Mouse (Mus musculus): ENCODE data around the gene B3galnt1. TPM values are rescaled to one million over a fixed set of nuclear protein-coding genes. Genes with fewer than 3 reads are reported as not detected.

The B3galnt1 gene
- polyA plus RNA-seq (2015; fragmentation: Nextera tagmentation; extraction: Ambion mirVana): 4.3 and 4.5 TPM in 2 replicates

GRCm38 (mm10) chr3:69598261-69599165, at the start of gene B3galnt1:
Gene B3galnt1 (minus strand): TSS chr3:69598960.
- Histone ChIP-seq H3K4me1 (ENCODE audit: control insufficient read depth, low read depth, low read length) (no peaks in the 10 kb centered on the region), H3K4me2 (ENCODE audit: low read depth, low read length) (peak within 1 kb of the TSS; percentile 49), H3K27ac (ENCODE audit: low read length) (no peak within 1 kb of the TSS), H3K36me3 (ENCODE audit: control insufficient read depth, insufficient read depth) (no peaks in the 10 kb centered on the region), H3K4me3 (ENCODE audit: low read depth, low read length) (peak within 1 kb of the TSS; percentile 56), H3K9ac (ENCODE audit: low read depth, low read length) (peak within 1 kb of the TSS; percentile 51; the same call in 1 of the 2 replicates), H3K27me3 (ENCODE audit: control insufficient read depth, insufficient read depth, low read depth, low read length) (peaks cover 15% of the 10 kb centered on the region), H3K9me3 (replicated peaks; ENCODE audit: control insufficient read depth, low read length) (no peaks in the 10 kb centered on the region)
- 1% methylated on average over 76 of the region's 99 CpGs for WGBS (ENCODE audit: insufficient replicate concordance)
- ATAC-seq (ENCODE audit: low read depth): peak; percentile 63

- Histone ChIP-seq H3K9me3 (replicated peaks; ENCODE audit: control insufficient read depth, low read length) (no peaks in the 10 kb centered on the region), H3K27ac (ENCODE audit: low read length) (no peak overlapping the region), H3K36me3 (ENCODE audit: control insufficient read depth, insufficient read depth) (no peaks in the 10 kb centered on the region), H3K4me2 (ENCODE audit: low read depth, low read length) (no peak overlapping the region), H3K27me3 (ENCODE audit: control insufficient read depth, insufficient read depth, low read depth, low read length) (no peaks in the 10 kb centered on the region), H3K4me3 (ENCODE audit: low read depth, low read length) (no peak overlapping the region), H3K9ac (ENCODE audit: low read depth, low read length) (no peak overlapping the region), H3K4me1 (ENCODE audit: control insufficient read depth, low read depth, low read length) (no peaks in the 10 kb centered on the region)
- WGBS (ENCODE audit: insufficient replicate concordance): 38% methylated on average over 3 of the region's 3 CpGs
- ATAC-seq (ENCODE audit: low read depth): no peak
Observed at GRCm38 (mm10) chr3:69634521-69634920, 35.8 kb upstream of the B3galnt1 start.

GRCm38 (mm10) chr3:69633706-69634420, 35.1 kb upstream of the B3galnt1 start:
- Histone ChIP-seq H3K9me3 (replicated peaks; ENCODE audit: control insufficient read depth, low read length) (no peaks in the 10 kb centered on the region), H3K27me3 (ENCODE audit: control insufficient read depth, insufficient read depth, low read depth, low read length) (no peaks in the 10 kb centered on the region), H3K9ac (ENCODE audit: low read depth, low read length) (no peak overlapping the region), H3K36me3 (ENCODE audit: control insufficient read depth, insufficient read depth) (no peaks in the 10 kb centered on the region), H3K27ac (ENCODE audit: low read length) (no peak overlapping the region), H3K4me2 (ENCODE audit: low read depth, low read length) (no peak overlapping the region), H3K4me3 (ENCODE audit: low read depth, low read length) (no peak overlapping the region), H3K4me1 (ENCODE audit: control insufficient read depth, low read depth, low read length) (no peaks in the 10 kb centered on the region)
- no peak for ATAC-seq (ENCODE audit: low read depth)
- 55% methylated on average over 12 of the region's 12 CpGs for WGBS (ENCODE audit: insufficient replicate concordance)

GRCm38 (mm10) chr3:69626963-69627590, 28.3 kb upstream of the B3galnt1 start:
- Histone ChIP-seq H3K9me3 (replicated peaks; ENCODE audit: control insufficient read depth, low read length) (no peaks in the 10 kb centered on the region), H3K4me3 (ENCODE audit: low read depth, low read length) (no peak overlapping the region), H3K36me3 (ENCODE audit: control insufficient read depth, insufficient read depth) (no peaks in the 10 kb centered on the region), H3K4me1 (ENCODE audit: control insufficient read depth, low read depth, low read length) (no peaks in the 10 kb centered on the region), H3K27ac (ENCODE audit: low read length) (no peak overlapping the region), H3K9ac (ENCODE audit: low read depth, low read length) (no peak overlapping the region), H3K4me2 (ENCODE audit: low read depth, low read length) (no peak overlapping the region), H3K27me3 (ENCODE audit: control insufficient read depth, insufficient read depth, low read depth, low read length) (no peaks in the 10 kb centered on the region)
- 69% methylated on average over 11 of the region's 11 CpGs for WGBS (ENCODE audit: insufficient replicate concordance)
- no peak for ATAC-seq (ENCODE audit: low read depth)

- 65% methylated on average over 11 of the region's 11 CpGs for WGBS (ENCODE audit: insufficient replicate concordance)
- Histone ChIP-seq H3K4me2 (ENCODE audit: low read depth, low read length) (no peak overlapping the region), H3K27ac (ENCODE audit: low read length) (no peak overlapping the region), H3K9me3 (replicated peaks; ENCODE audit: control insufficient read depth, low read length) (no peaks in the 10 kb centered on the region), H3K4me3 (ENCODE audit: low read depth, low read length) (no peak overlapping the region), H3K36me3 (ENCODE audit: control insufficient read depth, insufficient read depth) (no peaks in the 10 kb centered on the region), H3K4me1 (ENCODE audit: control insufficient read depth, low read depth, low read length) (no peaks in the 10 kb centered on the region), H3K9ac (ENCODE audit: low read depth, low read length) (no peak overlapping the region), H3K27me3 (ENCODE audit: control insufficient read depth, insufficient read depth, low read depth, low read length) (no peaks in the 10 kb centered on the region)
- ATAC-seq (ENCODE audit: low read depth): no peak
Observed at GRCm38 (mm10) chr3:69626213-69626962, 27.6 kb upstream of the B3galnt1 start.

GRCm38 (mm10) chr3:69624182-69624581, 25.4 kb upstream of the B3galnt1 start:
- Histone ChIP-seq H3K27me3 (ENCODE audit: control insufficient read depth, insufficient read depth, low read depth, low read length) (no peaks in the 10 kb centered on the region), H3K27ac (ENCODE audit: low read length) (no peak overlapping the region), H3K4me1 (ENCODE audit: control insufficient read depth, low read depth, low read length) (no peaks in the 10 kb centered on the region), H3K9me3 (replicated peaks; ENCODE audit: control insufficient read depth, low read length) (no peaks in the 10 kb centered on the region), H3K36me3 (ENCODE audit: control insufficient read depth, insufficient read depth) (no peaks in the 10 kb centered on the region), H3K4me2 (ENCODE audit: low read depth, low read length) (no peak overlapping the region), H3K4me3 (ENCODE audit: low read depth, low read length) (no peak overlapping the region), H3K9ac (ENCODE audit: low read depth, low read length) (no peak overlapping the region)
- WGBS (ENCODE audit: insufficient replicate concordance): 54% methylated on average over 2 of the region's 2 CpGs
- ATAC-seq (ENCODE audit: low read depth): no peak

- Histone ChIP-seq H3K4me3 (ENCODE audit: low read depth, low read length) (no peak overlapping the region), H3K27me3 (ENCODE audit: control insufficient read depth, insufficient read depth, low read depth, low read length) (no peaks in the 10 kb centered on the region), H3K36me3 (ENCODE audit: control insufficient read depth, insufficient read depth) (no peaks in the 10 kb centered on the region), H3K9ac (ENCODE audit: low read depth, low read length) (no peak overlapping the region), H3K27ac (ENCODE audit: low read length) (no peak overlapping the region), H3K4me1 (ENCODE audit: control insufficient read depth, low read depth, low read length) (no peaks in the 10 kb centered on the region), H3K9me3 (replicated peaks; ENCODE audit: control insufficient read depth, low read length) (no peaks in the 10 kb centered on the region), H3K4me2 (ENCODE audit: low read depth, low read length) (no peak overlapping the region)
- ATAC-seq (ENCODE audit: low read depth): no peak
- 69% methylated on average over 5 of the region's 5 CpGs for WGBS (ENCODE audit: insufficient replicate concordance)
Observed at GRCm38 (mm10) chr3:69607909-69608308, 9.1 kb upstream of the B3galnt1 start.

GRCm38 (mm10) chr3:69607468-69607867, 8.7 kb upstream of the B3galnt1 start:
- H3K4me2 ChIP-seq (ENCODE audit: low read depth, low read length): no peak overlapping the region
- no peaks in the 10 kb centered on the region for H3K4me1 ChIP-seq (ENCODE audit: control insufficient read depth, low read depth, low read length)
- no peak for ATAC-seq (ENCODE audit: low read depth)
- no peak overlapping the region for H3K9ac ChIP-seq (ENCODE audit: low read depth, low read length)
- 36% methylated on average over 1 of the region's 1 CpGs for WGBS (ENCODE audit: insufficient replicate concordance)
- H3K27ac ChIP-seq (ENCODE audit: low read length): no peak overlapping the region
- no peak overlapping the region for H3K4me3 ChIP-seq (ENCODE audit: low read depth, low read length)
- no peaks in the 10 kb centered on the region for H3K9me3 ChIP-seq (replicated peaks; ENCODE audit: control insufficient read depth, low read length)
- H3K36me3 ChIP-seq (ENCODE audit: control insufficient read depth, insufficient read depth): no peaks in the 10 kb centered on the region
- H3K27me3 ChIP-seq (ENCODE audit: control insufficient read depth, insufficient read depth, low read depth, low read length): no peaks in the 10 kb centered on the region

Measured in liver, embryonic 16.5 days (tissue).